Comparison of ENCODE assay signal across 8 mouse cellular contexts in the genomic region with DNA sequence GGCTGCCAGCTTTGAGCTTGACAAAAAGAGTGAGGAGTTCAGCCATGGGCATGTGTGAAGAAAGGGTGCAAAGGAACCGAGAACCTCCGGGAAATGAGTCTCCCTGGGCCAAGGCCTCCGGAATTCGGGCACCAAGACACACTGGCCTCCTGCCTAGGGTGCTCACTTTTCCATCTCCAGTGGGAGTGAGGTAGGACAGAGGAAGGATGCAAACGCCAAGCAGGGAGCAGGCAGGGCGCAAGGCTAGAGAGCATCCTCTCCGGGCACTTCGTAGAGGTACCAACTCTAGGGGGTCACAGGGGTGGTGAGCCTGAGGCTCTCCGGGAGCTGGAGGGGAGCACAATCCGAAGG. TPM values are rescaled to one million over a fixed set of nuclear protein-coding genes. Genes with fewer than 3 reads are reported as not detected.
A peak's percentile ranks its signal among the peaks of the same experiment; 100 is the strongest.
DNase-seq lines count a peak whose midpoint lies in the region; ATAC-seq lines count a peak whose summit lies in the region.

No protein-coding gene starts in this region.

- peak overlapping the region; percentile 87 for H3K4me2 ChIP-seq in kidney, embryonic 16.5 days (replicated peaks; ENCODE audit: low read depth, low read length)
- H3K4me2 ChIP-seq in embryonic facial prominence, embryonic 12.5 days (replicated peaks): peak overlapping the region; percentile 70
- peak overlapping the region; percentile 93 for H3K4me2 ChIP-seq in intestine, embryonic 15.5 days (replicated peaks)
- peak overlapping the region; percentile 88 for H3K4me2 ChIP-seq in neural tube, embryonic 12.5 days (replicated peaks)

- WGBS in kidney, embryonic 16.5 days: 1% methylated on average over 10 of the region's 10 CpGs
- 1% methylated on average over 10 of the region's 10 CpGs for WGBS in embryonic facial prominence, embryonic 12.5 days
- WGBS in intestine, embryonic 15.5 days: 6% methylated on average over 10 of the region's 10 CpGs
- WGBS in neural tube, embryonic 12.5 days: 2% methylated on average over 10 of the region's 10 CpGs

- peaks cover 21% of the 10 kb centered on the region for H3K4me1 ChIP-seq in kidney, embryonic 16.5 days (ENCODE audit: insufficient read depth, low read length)
- H3K4me1 ChIP-seq in embryonic facial prominence, embryonic 12.5 days: peaks cover 35% of the 10 kb centered on the region
- H3K4me1 ChIP-seq in intestine, embryonic 15.5 days (replicated peaks): peaks cover 14% of the 10 kb centered on the region
- peaks cover 40% of the 10 kb centered on the region for H3K4me1 ChIP-seq in neural tube, embryonic 12.5 days

- H3K4me3 ChIP-seq in kidney, embryonic 16.5 days (ENCODE audit: low read length): peak overlapping the region; percentile 78
- H3K4me3 ChIP-seq in embryonic facial prominence, embryonic 12.5 days: peak overlapping the region; percentile 88
- peak overlapping the region; percentile 75 for H3K4me3 ChIP-seq in intestine, embryonic 15.5 days (replicated peaks)
- peak overlapping the region; percentile 87 for H3K4me3 ChIP-seq in neural tube, embryonic 12.5 days

- peak overlapping the region; percentile 80 for H3K27ac ChIP-seq in kidney, embryonic 16.5 days (ENCODE audit: low read length)
- H3K27ac ChIP-seq in embryonic facial prominence, embryonic 12.5 days: peak overlapping the region; percentile 97
- no peak overlapping the region for H3K27ac ChIP-seq in intestine, embryonic 15.5 days
- peak overlapping the region; percentile 92 for H3K27ac ChIP-seq in neural tube, embryonic 12.5 days

- H3K27me3 ChIP-seq in kidney, embryonic 16.5 days (ENCODE audit: insufficient read depth, low read length): peaks cover 4% of the 10 kb centered on the region; the same call in 1 of the 2 replicates
- no peaks in the 10 kb centered on the region for H3K27me3 ChIP-seq in embryonic facial prominence, embryonic 12.5 days
- peaks cover 11% of the 10 kb centered on the region; the same call in 1 of the 2 replicates for H3K27me3 ChIP-seq in intestine, embryonic 15.5 days (replicated peaks)
- no peaks in the 10 kb centered on the region for H3K27me3 ChIP-seq in neural tube, embryonic 12.5 days (replicated peaks)

- H3K9ac ChIP-seq in kidney, embryonic 16.5 days (replicated peaks; ENCODE audit: low read length): peak overlapping the region; percentile 78
- H3K9ac ChIP-seq in embryonic facial prominence, embryonic 12.5 days: peak overlapping the region; percentile 89
- peak overlapping the region; percentile 81 for H3K9ac ChIP-seq in intestine, embryonic 15.5 days
- peak overlapping the region; percentile 90 for H3K9ac ChIP-seq in neural tube, embryonic 12.5 days

- no peaks in the 10 kb centered on the region for H3K9me3 ChIP-seq in kidney, embryonic 16.5 days (ENCODE audit: low read length)
- no peaks in the 10 kb centered on the region for H3K9me3 ChIP-seq in embryonic facial prominence, embryonic 12.5 days
- H3K9me3 ChIP-seq in intestine, embryonic 15.5 days: no peaks in the 10 kb centered on the region
- no peaks in the 10 kb centered on the region for H3K9me3 ChIP-seq in neural tube, embryonic 12.5 days

- no peaks in the 10 kb centered on the region for H3K36me3 ChIP-seq in kidney, embryonic 16.5 days (ENCODE audit: insufficient read depth, low read length)
- H3K36me3 ChIP-seq in embryonic facial prominence, embryonic 12.5 days: 0 out of 2 replicates have a peak, but pooled peaks cover 3% of the 10 kb centered on the region
- H3K36me3 ChIP-seq in intestine, embryonic 15.5 days: no peaks in the 10 kb centered on the region
- H3K36me3 ChIP-seq in neural tube, embryonic 12.5 days: no peaks in the 10 kb centered on the region

- peak; percentile 20; the same call in 1 of the 2 replicates for ATAC-seq in kidney, embryonic 16.5 days (ENCODE audit: low FRiP score, low TSS enrichment)
- ATAC-seq in embryonic facial prominence, embryonic 12.5 days (ENCODE audit: insufficient number of reproducible peaks, insufficient read depth, low FRiP score, low TSS enrichment): peak; percentile 31
- ATAC-seq in intestine, embryonic 15.5 days: no peak
- ATAC-seq in neural tube, embryonic 12.5 days (ENCODE audit: low FRiP score, low read depth): peak; percentile 35

- DNase-seq in kidney, postnatal 25 days: no peak
- DNase-seq in brain, adult 2 months (ENCODE audit: low read depth, low spot score): peak; percentile 41
- no peak for DNase-seq in adrenal gland, adult 8-10 months
- no peak for DNase-seq in spleen, adult 18-20 months

RNA-seq across cellular contexts. Expression of gene Aff3, which starts 38.4 kb away (rescaled TPM):
- 4.0 and 4.4 TPM in 2 replicates for polyA plus RNA-seq in kidney, embryonic 16.5 days (2015; fragmentation: Nextera tagmentation; extraction: Ambion mirVana)
- polyA plus RNA-seq in embryonic facial prominence, embryonic 12.5 days (2016; fragmentation: Nextera tagmentation; extraction: Ambion mirVana): 32.9 and 38.0 TPM in 2 replicates
- 8.5 and 9.3 TPM in 2 replicates for polyA plus RNA-seq in intestine, embryonic 15.5 days (2015; fragmentation: Nextera tagmentation; extraction: Ambion mirVana)
- polyA plus RNA-seq in neural tube, embryonic 12.5 days (2016; fragmentation: Nextera tagmentation; extraction: Ambion mirVana): 37.7 and 38.8 TPM in 2 replicates
- total RNA-seq in adrenal gland, adult 8-10 months (2022): 1 to 10 TPM; 3.0 to 5.3 (median 4.0) TPM
